Mouse (Mus musculus) gonadal fat pad, adult 2 months (tissue): ENCODE measurements around the gene Foxo6. TPM values are rescaled to one million over a fixed set of nuclear protein-coding genes. Genes with fewer than 3 reads are reported as not detected.

ENCODE experiments used
- DNase-seq: peaks from one replicate; pipeline ENCODE4 v3.0.0-alpha.2; 2012; ENCODE audit warnings: low read depth
- polyA plus RNA-seq: library from polyadenylated mRNA; depleted of rRNA; stranded (reverse); fragments of >200 nt; gene quantifications from 2 replicates; pipeline ENCODE4 v1.2.3, GENCODE M21; 2012; rRNA removed

Gene Foxo6
- polyA plus RNA-seq: 0.63 and 1.6 TPM in 2 replicates

- DNase-seq: peak; percentile 47
Measured at GRCm38 (mm10) chr4:120287290-120288111, at the start of gene Foxo6. Foxo6 (minus strand) TSS chr4:120287349.

DNA sequence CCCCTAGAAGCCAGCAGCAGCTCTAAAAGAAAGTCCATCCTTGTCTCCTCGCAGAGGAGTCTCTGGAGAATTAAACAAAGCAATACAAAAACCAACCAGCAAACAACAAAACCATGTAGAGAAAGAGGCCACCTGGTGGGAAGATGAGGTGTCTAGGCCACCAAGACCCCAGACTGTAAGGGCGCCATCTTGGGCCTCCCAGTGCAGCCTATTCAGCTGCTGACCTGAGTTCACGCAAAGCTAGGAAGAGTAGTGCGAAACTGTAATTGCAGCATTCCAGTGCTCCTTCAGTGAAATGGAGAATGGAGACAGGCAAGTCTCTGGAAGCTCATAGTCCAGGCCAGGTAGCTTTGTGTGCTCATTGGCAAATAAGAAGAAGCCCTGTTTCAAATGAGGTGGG is 47.2 kb upstream of the Foxo6 start:
- no peak for DNase-seq

GRCm38 (mm10) chr4:120332934-120333421 is 45.8 kb upstream of the Foxo6 start:
- DNase-seq: no peak

DNA sequence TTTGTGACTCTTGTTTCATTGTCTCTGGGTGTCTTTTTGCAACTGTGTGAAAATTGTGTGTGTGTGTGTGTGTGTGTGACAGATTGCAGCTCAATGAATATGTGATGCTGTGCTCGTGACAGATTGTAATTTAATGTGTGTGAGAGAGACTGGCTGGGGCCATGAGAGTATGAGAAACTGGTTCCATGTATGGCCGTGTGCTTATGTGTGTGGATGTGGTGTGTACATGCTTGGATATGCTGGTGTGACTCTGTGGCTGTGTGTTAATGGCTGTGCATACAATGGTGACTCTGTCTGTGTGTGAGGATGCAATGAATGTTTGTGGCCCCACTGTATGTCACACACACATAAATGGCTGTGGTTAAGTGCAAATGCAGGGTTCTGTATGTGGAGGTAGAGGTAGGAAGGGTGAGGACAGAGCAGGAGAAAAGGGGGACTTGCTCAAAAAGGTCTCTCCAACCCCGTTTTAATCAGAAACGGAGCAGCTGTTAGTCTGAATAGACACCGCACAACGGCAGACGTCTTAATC is 45.3 kb upstream of the Foxo6 start:
- no peak for DNase-seq

- DNase-seq: no peak
Measured at GRCm38 (mm10) chr4:120331992-120332391, 44.8 kb upstream of the Foxo6 start.

GRCm38 (mm10) chr4:120331541-120331940 is 44.4 kb upstream of the Foxo6 start:
- DNase-seq: no peak

- DNase-seq: no peak
Measured at GRCm38 (mm10) chr4:120325748-120326147, 38.6 kb upstream of the Foxo6 start.

GRCm38 (mm10) chr4:120325051-120325450 is 37.9 kb upstream of the Foxo6 start:
- DNase-seq: no peak

DNA sequence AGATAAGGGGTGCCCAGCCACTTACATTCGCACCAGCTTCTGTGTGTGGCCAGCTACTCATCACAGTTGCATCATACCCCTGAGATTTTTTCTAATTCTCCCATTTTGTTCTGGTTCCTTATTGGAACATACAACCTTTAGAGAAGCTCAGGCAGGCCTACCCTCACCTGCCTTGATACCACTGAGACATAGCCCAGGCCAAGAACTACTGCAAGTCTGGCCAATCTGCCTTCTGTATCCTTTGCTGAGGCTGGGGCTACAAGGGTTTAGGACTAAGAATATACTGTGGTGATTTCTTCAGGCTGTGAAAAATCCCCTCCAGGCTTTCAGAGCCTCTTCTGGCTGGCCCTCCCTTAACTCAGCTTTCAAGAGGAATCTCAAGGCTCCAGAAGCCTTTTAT is 36.7 kb upstream of the Foxo6 start:
- DNase-seq: no peak

DNA sequence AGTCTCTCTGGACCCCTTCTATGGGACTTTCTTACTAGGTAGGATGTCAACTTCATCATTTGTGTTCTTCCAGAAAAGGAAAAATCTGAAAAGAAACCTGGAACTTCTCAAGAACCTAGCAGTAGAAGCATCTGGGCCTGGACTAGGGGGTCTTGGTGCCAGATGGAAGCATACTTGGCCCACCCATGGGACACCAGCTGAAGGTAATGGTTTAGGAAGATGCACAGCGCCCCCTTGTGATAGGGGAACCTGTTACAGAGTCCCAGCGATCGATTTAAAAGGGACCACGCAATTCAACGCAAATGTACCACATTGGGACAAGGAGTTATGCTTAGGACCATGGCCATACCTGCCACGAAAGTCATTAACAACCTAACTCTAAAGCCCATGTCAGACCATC is 36.0 kb upstream of the Foxo6 start:
- DNase-seq: no peak

- DNase-seq: no peak
Measured at GRCm38 (mm10) chr4:120317541-120317940, 30.4 kb upstream of the Foxo6 start.

GRCm38 (mm10) chr4:120316716-120317115 is 29.6 kb upstream of the Foxo6 start:
- DNase-seq: no peak

DNA sequence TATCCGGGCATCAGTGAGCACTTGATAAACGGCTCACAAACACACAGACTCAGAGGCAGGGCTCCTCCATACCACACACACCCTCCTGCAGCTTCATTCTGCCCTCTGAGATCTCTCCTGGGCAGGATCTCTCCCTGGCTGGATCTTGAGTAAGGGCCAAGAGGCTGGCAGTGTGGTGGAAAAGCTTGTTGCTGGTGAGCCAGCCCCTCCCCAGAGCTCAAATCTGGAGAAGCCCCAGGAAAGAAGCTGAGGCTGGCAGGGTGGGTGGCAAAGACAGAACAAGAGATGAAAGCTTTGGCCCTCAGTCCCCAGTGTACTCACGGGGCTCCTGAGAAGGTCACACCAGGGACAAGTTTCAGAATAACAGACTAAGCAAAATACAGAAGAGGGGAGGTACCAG is 27.4 kb upstream of the Foxo6 start:
- DNase-seq: no peak

DNA sequence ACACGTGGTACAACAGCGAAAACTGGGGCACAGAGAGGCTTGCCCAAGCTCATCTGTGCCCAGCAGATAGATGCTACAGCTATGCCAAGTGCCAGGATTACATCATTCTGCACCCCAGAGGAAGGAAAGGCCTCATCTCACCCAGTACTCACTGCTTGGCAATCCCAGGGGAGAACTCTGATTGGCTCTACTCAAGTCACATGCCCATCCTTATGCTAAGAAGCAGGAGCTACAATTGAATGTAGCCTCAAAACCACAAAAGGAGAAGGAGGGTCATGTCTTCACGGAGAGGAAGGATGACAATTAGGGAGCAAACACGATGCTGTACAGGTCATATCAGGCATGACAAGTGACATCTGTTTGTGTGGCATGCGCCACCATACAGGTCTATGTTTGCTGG is 26.2 kb upstream of the Foxo6 start:
- DNase-seq: no peak

- no peak for DNase-seq
Measured at GRCm38 (mm10) chr4:120304580-120304979, 17.4 kb upstream of the Foxo6 start.

- no peak for DNase-seq
Measured at GRCm38 (mm10) chr4:120299287-120299686, 12.1 kb upstream of the Foxo6 start.

DNA sequence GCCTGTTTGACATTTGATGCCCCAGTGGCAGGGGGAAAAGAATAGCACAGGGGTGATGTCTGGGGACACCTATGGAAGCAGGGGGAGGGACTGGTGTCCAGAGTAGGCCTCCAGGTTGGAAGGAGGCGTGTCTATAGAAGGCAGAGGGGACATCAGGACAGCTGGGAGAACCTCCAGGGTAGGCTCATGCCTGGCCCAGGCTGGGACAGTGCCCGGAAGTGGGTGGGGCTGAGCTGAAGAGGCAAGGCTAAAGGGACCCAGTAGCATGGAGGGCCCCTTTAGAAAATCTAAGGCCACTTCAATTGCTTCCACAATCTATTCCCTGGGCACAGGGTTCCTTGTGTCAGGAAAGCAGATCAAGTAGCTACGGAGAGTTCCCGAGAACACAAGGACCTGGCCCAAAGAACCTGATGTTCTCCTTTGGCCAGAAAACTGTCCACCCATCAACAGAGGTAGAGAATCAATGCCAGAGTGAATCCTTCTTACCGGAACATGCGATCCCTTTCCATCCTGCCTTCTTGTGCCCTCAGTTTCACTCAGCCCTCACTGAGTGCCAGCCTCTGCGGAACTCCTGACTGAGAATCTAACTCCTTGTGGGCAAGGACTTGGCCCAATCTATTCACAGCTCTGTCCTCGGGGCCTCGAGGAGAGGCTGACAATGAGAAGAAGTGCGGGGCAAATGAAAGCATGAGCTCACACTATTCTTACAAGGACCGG is 4.1 kb upstream of the Foxo6 start:
- no peak for DNase-seq

GRCm38 (mm10) chr4:120290486-120290885 is 3.3 kb upstream of the Foxo6 start:
- DNase-seq: no peak

GRCm38 (mm10) chr4:120289181-120289965 is 2.2 kb upstream of the Foxo6 start:
- DNase-seq: no peak

DNA sequence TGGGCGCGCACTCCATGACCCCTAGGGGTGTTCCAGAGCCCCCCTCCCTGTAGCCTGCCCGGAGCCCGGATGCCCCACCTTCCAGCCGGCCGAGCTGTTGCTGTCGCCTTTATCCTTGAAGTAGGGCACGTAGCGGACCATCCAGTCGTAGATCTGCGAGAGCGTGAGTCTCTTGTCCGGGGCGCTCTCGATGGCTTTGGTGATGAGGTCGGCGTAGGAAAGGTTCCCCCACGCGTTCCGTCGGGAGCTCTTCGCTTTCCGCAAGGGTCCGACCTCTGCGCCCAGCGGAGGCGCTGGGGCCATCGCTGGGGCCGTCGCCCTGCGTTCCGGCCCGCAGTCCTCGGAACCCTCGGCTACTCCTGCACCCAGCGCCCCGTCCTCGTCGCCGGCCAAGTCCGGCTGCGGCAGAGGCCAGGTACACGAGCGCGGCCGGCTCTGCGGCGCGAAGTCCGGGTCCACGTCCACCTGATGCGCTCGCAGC is 348 bp downstream of the Foxo6 start:
- no peak for DNase-seq

DNA sequence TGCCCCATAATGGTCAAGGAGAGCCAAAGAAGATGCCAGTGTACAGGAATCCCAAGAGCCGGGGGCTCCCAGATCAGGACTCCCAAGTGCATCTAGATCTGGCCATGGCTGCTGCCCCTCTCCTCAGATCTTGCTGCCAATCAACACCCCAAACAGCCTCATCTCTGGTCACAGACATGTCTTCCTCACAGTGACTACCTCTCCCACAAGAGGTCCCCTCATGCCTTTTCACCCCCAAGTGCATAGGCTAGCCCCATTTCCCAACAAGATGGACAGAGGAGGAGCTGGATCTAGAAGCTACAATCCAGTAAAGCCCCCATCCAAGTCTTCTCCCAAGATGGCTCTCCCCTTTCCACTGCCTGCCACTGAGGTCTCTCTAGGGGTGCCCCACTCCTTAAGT is 1.4 kb downstream of the Foxo6 start:
- DNase-seq: no peak

- DNase-seq: no peak
Measured at GRCm38 (mm10) chr4:120285223-120285622, 1.9 kb downstream of the Foxo6 start.
